Mouse (Mus musculus): ENCODE measurements around the gene Mnd1.

GRCm38 (mm10) chr3:84041739-84042138 lies 113.8 kb downstream of the Mnd1 start:
- TF ChIP-seq CTCF (IDR thresholded peaks at IDR 0.05; ENCODE audit: low read depth) (no peak), EP300 (optimal IDR thresholded peaks at IDR 0.05) (no peak)
